Mouse (Mus musculus): Measurements from ENCODE around the gene Lrfn4.

DNA sequence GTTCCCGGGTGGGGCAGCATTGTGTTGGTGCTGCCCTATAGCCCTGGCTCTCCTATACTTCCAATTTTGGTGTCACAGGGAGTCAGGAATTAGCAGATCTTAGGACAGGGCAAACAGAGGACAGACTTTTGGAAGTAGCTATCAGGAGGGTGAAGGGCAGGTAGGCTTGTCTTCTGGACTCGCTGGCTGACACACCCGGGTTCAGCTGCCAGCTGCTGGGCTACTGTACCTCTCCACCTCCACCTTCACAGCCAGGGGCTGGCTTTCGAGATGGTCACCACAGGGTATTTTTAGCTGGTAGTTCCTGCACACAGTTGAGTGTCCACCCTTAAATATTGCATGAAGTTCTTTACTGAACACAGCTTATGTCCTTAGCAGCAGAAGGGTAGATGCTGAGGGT is 7.0 kb downstream of the Lrfn4 start:
- TF ChIP-seq CTCF (IDR thresholded peaks at IDR 0.05; ENCODE audit: low read depth, low read length) = no peak
- no peak for TF ChIP-seq EP300 (IDR thresholded peaks at IDR 0.05; ENCODE audit: insufficient read depth, low read depth, low read length)
